18 mouse cellular contexts compared by ENCODE assay signal in the genomic region with DNA sequence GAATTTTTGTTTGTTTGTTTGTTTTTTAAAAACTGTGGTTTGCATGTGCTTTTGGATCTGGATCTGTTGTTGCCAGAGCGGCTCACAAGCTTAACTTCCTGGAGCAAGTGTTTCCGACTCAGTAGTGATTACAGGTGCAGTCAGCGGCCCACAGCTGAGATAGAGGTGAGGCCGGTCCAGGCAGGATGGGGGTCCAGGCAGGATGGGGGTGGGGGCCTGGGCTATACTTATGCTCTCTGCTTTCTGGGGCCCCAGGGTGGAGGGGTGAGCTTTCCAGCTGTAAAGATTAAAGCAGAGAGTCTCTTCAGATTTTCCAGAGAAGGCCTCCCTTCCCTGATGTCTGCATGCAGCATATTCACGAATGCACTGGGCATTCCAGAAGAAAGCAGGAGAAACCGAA.
DNase-seq lines count a peak whose midpoint lies in the region; ATAC-seq and TF ChIP-seq lines count a peak whose summit lies in the region.
"Had no signal": no experiment of that assay in that cellular context is flagged by ENCODE, and none has a peak within 500 bp of the region (broad histone marks: within the 10 kb centered on the region; RNA-seq: fewer than 3 reads in every experiment).

No protein-coding gene starts in this region.

- no peak for DNase-seq in gastrocnemius, adult 2 months
- DNase-seq in gastrocnemius, postnatal 4 days (ENCODE audit: low spot score in 2 of 2), result no peak
- no peak for DNase-seq in kidney, postnatal 0 days (ENCODE audit: low spot score)
- DNase-seq in kidney, postnatal 4 days, result no peak
- DNase-seq in hindbrain, postnatal 0 days (ENCODE audit: low spot score), result no peak
- DNase-seq in embryonic facial prominence, embryonic 10.5 days (ENCODE audit: low spot score), result no peak
- DNase-seq: adrenal gland, adult 8-10 months; cerebellum, adult 18-20 months; embryo, embryonic 11 days; kidney, adult 18-20 months; lung, postnatal 10 days had no signal

- TF ChIP-seq CTCF in gastrocnemius, adult 2 months (IDR thresholded peaks at IDR 0.05), result no peak
- TF ChIP-seq CTCF in kidney, postnatal 0 days (IDR thresholded peaks at IDR 0.05; ENCODE audit: low read depth), result no peak
- TF ChIP-seq CTCF in ES-Bruce4 (IDR thresholded peaks at IDR 0.05; ENCODE audit: low read depth, low read length), result no peak
- no peak for TF ChIP-seq CTCF in hindbrain, postnatal 0 days (IDR thresholded peaks at IDR 0.05; ENCODE audit: low read depth)

- no peaks in the 10 kb centered on the region for H3K9me3 ChIP-seq in kidney, postnatal 0 days (replicated peaks; ENCODE audit: low read length)
- H3K9me3 ChIP-seq in ES-Bruce4 (replicated peaks; ENCODE audit: control insufficient read depth, insufficient read depth, low read length, poor library complexity, severe bottlenecking), result no peaks in the 10 kb centered on the region
- no peaks in the 10 kb centered on the region for H3K9me3 ChIP-seq in liver, embryonic 12.5 days (replicated peaks)
- no peaks in the 10 kb centered on the region for H3K9me3 ChIP-seq in hindbrain, postnatal 0 days (ENCODE audit: low read length)
- no peaks in the 10 kb centered on the region for H3K9me3 ChIP-seq in embryonic facial prominence, embryonic 10.5 days
- H3K9me3 ChIP-seq: limb, embryonic 13.5 days; midbrain, embryonic 10.5 days; neural tube, embryonic 15.5 days had no signal

- H3K4me3 ChIP-seq in gastrocnemius, adult 2 months, result no peak overlapping the region
- no peak overlapping the region for H3K4me3 ChIP-seq in kidney, postnatal 0 days (replicated peaks; ENCODE audit: low read depth, low read length)
- H3K4me3 ChIP-seq in ES-Bruce4 (ENCODE audit: low read depth, low read length), result no peak overlapping the region
- H3K4me3 ChIP-seq in liver, embryonic 12.5 days, result no peak overlapping the region
- no peak overlapping the region for H3K4me3 ChIP-seq in hindbrain, postnatal 0 days (ENCODE audit: low read length)
- H3K4me3 ChIP-seq in embryonic facial prominence, embryonic 10.5 days, result no peak overlapping the region
- H3K4me3 ChIP-seq: limb, embryonic 13.5 days; midbrain, embryonic 10.5 days; neural tube, embryonic 15.5 days had no signal

- WGBS in kidney, postnatal 0 days, result 53% methylated on average over 6 of the region's 6 CpGs
- WGBS in liver, embryonic 12.5 days (ENCODE audit: insufficient replicate concordance), result 55% methylated on average over 6 of the region's 6 CpGs
- WGBS in hindbrain, postnatal 0 days, result 70% methylated on average over 6 of the region's 6 CpGs
- 66% methylated on average over 6 of the region's 6 CpGs for WGBS in embryonic facial prominence, embryonic 10.5 days

- intact Hi-C loops in gastrocnemius, adult 2 months (cut with DNase I), result loop anchor here (5.0 to 10.0 kb wide), 2 partner anchors 61 to 216 kb away; partner anchors contain the start of gene Rab1a

- H3K9ac ChIP-seq in kidney, postnatal 0 days (ENCODE audit: low read depth, low read length), result 0 out of 2 replicates have a peak overlapping the region, but pooled peaks have one; percentile 20
- peak overlapping the region; percentile 36 for H3K9ac ChIP-seq in ES-Bruce4 (ENCODE audit: low read depth, poor library complexity, severe bottlenecking)
- no peak overlapping the region for H3K9ac ChIP-seq in liver, embryonic 12.5 days
- H3K9ac ChIP-seq in hindbrain, postnatal 0 days (replicated peaks; ENCODE audit: low read length), result no peak overlapping the region
- H3K9ac ChIP-seq: neural tube, embryonic 15.5 days had no signal

- peaks cover 57% of the 10 kb centered on the region for H3K4me1 ChIP-seq in kidney, postnatal 0 days (replicated peaks; ENCODE audit: insufficient read depth, low read length)
- H3K4me1 ChIP-seq in ES-Bruce4 (ENCODE audit: control insufficient read depth, insufficient read depth, low read length), result peaks cover 8% of the 10 kb centered on the region
- peaks cover 94% of the 10 kb centered on the region for H3K4me1 ChIP-seq in liver, embryonic 12.5 days
- H3K4me1 ChIP-seq in hindbrain, postnatal 0 days (ENCODE audit: insufficient read depth, low read length), result peaks cover 15% of the 10 kb centered on the region; the same call in 1 of the 2 replicates
- H3K4me1 ChIP-seq in embryonic facial prominence, embryonic 10.5 days, result peaks cover 90% of the 10 kb centered on the region

- no peak for TF ChIP-seq POLR2A in ES-Bruce4 (IDR thresholded peaks at IDR 0.05; ENCODE audit: insufficient read depth, low read length)

- H3K36me3 ChIP-seq in kidney, postnatal 0 days (ENCODE audit: insufficient read depth, low read length), result no peaks in the 10 kb centered on the region
- H3K36me3 ChIP-seq in ES-Bruce4 (ENCODE audit: control insufficient read depth, insufficient read depth, low read length, poor library complexity, severe bottlenecking), result no peaks in the 10 kb centered on the region
- H3K36me3 ChIP-seq in liver, embryonic 12.5 days, result no peaks in the 10 kb centered on the region
- H3K36me3 ChIP-seq in hindbrain, postnatal 0 days (ENCODE audit: insufficient read depth, low read length), result no peaks in the 10 kb centered on the region
- peaks cover 7% of the 10 kb centered on the region; the same call in 1 of the 2 replicates for H3K36me3 ChIP-seq in embryonic facial prominence, embryonic 10.5 days (replicated peaks)
- H3K36me3 ChIP-seq: limb, embryonic 13.5 days; neural tube, embryonic 15.5 days had no signal

- no peak overlapping the region for H3K4me2 ChIP-seq in kidney, postnatal 0 days (ENCODE audit: low read length)
- H3K4me2 ChIP-seq in liver, embryonic 12.5 days, result peak overlapping the region; percentile 6; the same call in 1 of the 2 replicates
- H3K4me2 ChIP-seq in hindbrain, postnatal 0 days (ENCODE audit: low read depth, low read length), result no peak overlapping the region
- H3K4me2 ChIP-seq: heart, embryonic 11.5 days; limb, embryonic 13.5 days; neural tube, embryonic 15.5 days had no signal

- no peaks in the 10 kb centered on the region for H3K27me3 ChIP-seq in kidney, postnatal 0 days (ENCODE audit: insufficient read depth, low read length)
- H3K27me3 ChIP-seq in ES-Bruce4 (ENCODE audit: control insufficient read depth, insufficient read depth, low read length, poor library complexity, severe bottlenecking), result no peaks in the 10 kb centered on the region
- no peaks in the 10 kb centered on the region for H3K27me3 ChIP-seq in liver, embryonic 12.5 days (replicated peaks)
- H3K27me3 ChIP-seq in hindbrain, postnatal 0 days (ENCODE audit: insufficient read depth, low read length), result no peaks in the 10 kb centered on the region
- no peaks in the 10 kb centered on the region for H3K27me3 ChIP-seq in embryonic facial prominence, embryonic 10.5 days (replicated peaks; ENCODE audit: low read depth, poor library complexity, severe bottlenecking)
- H3K27me3 ChIP-seq: limb, embryonic 13.5 days; neural tube, embryonic 15.5 days had no signal

- peak overlapping the region; percentile 84 for H3K27ac ChIP-seq in gastrocnemius, adult 2 months
- peak overlapping the region; percentile 70; the same call in 1 of the 2 replicates for H3K27ac ChIP-seq in kidney, postnatal 0 days
- peak overlapping the region; percentile 34 for H3K27ac ChIP-seq in ES-Bruce4 (ENCODE audit: insufficient read depth, low read length)
- H3K27ac ChIP-seq in liver, embryonic 12.5 days, result peak overlapping the region; percentile 41; the same call in 1 of the 2 replicates
- H3K27ac ChIP-seq in hindbrain, postnatal 0 days, result no peak overlapping the region
- H3K27ac ChIP-seq in embryonic facial prominence, embryonic 10.5 days (replicated peaks), result no peak overlapping the region
- H3K27ac ChIP-seq: limb, embryonic 13.5 days; midbrain, embryonic 10.5 days; neural tube, embryonic 15.5 days had no signal

- TF ChIP-seq EP300 in ES-Bruce4 (IDR thresholded peaks at IDR 0.05; ENCODE audit: insufficient read depth, low read depth, low read length), result no peak

- ATAC-seq in kidney, postnatal 0 days (replicated peaks; ENCODE audit: low FRiP score, low read depth), result no peak
- no peak for ATAC-seq in liver, embryonic 12.5 days
- ATAC-seq in hindbrain, postnatal 0 days, result no peak
- ATAC-seq: forebrain, embryonic 14.5 days had no signal

Comparison
In these comparisons a context has a peak if more than half of its experiments do, and no peak if none do; other contexts are left out.
1. H3K27ac ChIP-seq: peak in gastrocnemius, adult 2 months (single experiment), kidney, postnatal 0 days (single experiment), ES-Bruce4 (single experiment) and liver, embryonic 12.5 days (single experiment); none in hindbrain, postnatal 0 days (single experiment) and embryonic facial prominence, embryonic 10.5 days (single experiment).
2. H3K9ac ChIP-seq: peak in kidney, postnatal 0 days (single experiment) and ES-Bruce4 (single experiment); none in liver, embryonic 12.5 days (single experiment) and hindbrain, postnatal 0 days (single experiment).